Mouse (Mus musculus) gastrocnemius, postnatal 14 days (tissue): Measurements from ENCODE around the gene Pbxip1. TPM values are rescaled to one million over a fixed set of nuclear protein-coding genes. Genes with fewer than 3 reads are reported as not detected.
A peak's percentile ranks its signal among the peaks of the same experiment; 100 is the strongest.

ENCODE experiments used
- DNase-seq: peaks from one replicate; pipeline ENCODE4 v3.0.0; 2021; ENCODE audit warnings: mixed read lengths
- intact Hi-C: fragments of 180-260 bp; cut with DNase I; formaldehyde crosslinking; loops from one replicate; pipeline ENCODE4 v1.15.1; 2025; ENCODE audit warnings: low total_unique reads
- total RNA-seq, 2 experiments: library from RNA; stranded (reverse); gene quantifications; 2 replicates each; pipeline ENCODE4 v1.2.3; 2021

Gene Pbxip1
- total RNA-seq, 2 experiments from 2014 or later, result 163 to 164 TPM

GRCm38 (mm10) chr3:89406887-89407286 lies 29.6 kb upstream of the Pbxip1 start:
- no peak for DNase-seq
- intact Hi-C loops, result no loop called here

DNA sequence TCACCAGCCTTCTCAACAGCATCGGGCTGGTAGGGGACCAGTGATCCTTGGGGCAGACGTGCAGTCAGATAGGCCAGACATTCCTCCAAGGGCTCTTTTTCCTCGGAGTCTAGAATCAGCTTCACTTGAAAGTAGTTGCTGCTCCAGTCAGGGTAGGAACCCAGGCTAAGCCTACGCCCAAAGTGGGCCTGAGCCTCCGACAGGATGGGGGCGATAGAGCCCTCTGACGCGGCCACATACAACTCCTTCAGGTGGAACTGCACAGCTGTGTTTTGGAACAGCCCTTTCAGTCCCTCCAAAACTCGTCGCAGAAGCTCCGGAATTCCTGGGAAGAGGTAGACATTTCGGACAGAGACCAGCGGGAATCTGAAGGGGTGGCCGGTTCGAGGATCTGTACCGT lies 28.1 kb upstream of the Pbxip1 start:
- intact Hi-C loops, result no loop called here
- DNase-seq, result no peak

DNA sequence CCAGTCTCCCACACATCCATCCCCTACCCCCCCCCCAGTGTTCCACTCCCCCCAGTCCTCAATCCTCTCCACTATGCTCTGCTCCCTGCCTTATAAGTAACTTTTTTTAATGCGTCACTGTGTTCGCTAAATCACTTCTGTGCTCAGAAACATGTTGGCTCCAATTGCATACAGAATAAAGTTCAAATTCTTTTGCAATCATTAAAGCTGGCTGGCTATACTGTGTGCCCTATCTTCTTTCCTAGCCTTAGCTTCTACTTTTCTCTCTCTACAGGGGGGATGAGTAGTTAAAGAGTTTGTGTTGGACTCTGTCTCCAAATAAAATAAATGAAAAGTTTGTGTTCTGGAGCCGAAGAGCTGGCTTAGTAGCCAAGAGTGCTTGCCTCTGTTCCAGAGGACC lies 26.8 kb upstream of the Pbxip1 start:
- intact Hi-C loops, result no loop called here
- DNase-seq, result no peak

- intact Hi-C loops, result no loop called here
- no peak for DNase-seq
These were observed 25.6 kb upstream of the Pbxip1 start for GRCm38 (mm10) chr3:89410864-89411263.

GRCm38 (mm10) chr3:89411490-89412393 lies 24.8 kb upstream of the Pbxip1 start, which contains the start of gene Flad1:
Gene Flad1 (minus strand): TSS chr3:89411870.
- intact Hi-C loops, result no loop called here
- peak; percentile 92 for DNase-seq

DNA sequence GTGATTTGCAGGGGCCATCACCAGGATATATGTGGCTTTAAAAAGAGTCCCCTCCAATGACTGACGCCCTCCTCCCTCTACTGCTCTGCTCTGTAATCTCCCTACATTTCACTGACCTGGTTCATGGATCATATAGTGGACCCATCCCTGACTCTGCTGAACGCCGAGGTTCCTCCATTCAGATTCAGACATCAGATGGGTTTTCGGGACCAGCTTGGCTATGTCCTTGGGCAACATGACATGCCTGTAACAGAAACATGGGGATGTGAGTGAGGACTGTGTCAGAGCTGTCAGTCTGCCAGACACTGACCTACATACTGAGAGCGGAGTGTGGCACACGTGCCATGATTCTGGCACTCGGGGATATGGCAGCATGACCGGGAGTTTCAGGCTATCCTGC lies 20.3 kb upstream of the Pbxip1 start:
- intact Hi-C loops, result no loop called here
- no peak for DNase-seq

GRCm38 (mm10) chr3:89417131-89417530 lies 19.4 kb upstream of the Pbxip1 start:
- intact Hi-C loops, result no loop called here
- DNase-seq, result no peak

DNA sequence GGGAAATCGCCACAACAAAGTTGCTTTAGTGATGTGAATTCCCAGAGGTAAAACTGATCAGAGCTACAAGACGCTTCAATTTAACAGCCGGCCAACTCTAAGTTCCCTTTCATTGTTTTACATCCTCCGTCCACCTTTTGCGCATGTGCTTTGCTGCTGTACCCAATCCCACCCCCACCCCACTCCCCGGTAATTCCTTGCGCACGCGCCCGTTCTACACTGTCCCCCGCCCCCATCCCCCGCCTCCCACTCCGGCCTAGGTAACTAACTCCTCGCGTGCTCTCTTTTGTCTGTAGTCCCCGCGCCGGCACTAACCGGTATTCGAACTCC lies 18.7 kb upstream of the Pbxip1 start:
- no peak for DNase-seq
- intact Hi-C loops, result no loop called here

DNA sequence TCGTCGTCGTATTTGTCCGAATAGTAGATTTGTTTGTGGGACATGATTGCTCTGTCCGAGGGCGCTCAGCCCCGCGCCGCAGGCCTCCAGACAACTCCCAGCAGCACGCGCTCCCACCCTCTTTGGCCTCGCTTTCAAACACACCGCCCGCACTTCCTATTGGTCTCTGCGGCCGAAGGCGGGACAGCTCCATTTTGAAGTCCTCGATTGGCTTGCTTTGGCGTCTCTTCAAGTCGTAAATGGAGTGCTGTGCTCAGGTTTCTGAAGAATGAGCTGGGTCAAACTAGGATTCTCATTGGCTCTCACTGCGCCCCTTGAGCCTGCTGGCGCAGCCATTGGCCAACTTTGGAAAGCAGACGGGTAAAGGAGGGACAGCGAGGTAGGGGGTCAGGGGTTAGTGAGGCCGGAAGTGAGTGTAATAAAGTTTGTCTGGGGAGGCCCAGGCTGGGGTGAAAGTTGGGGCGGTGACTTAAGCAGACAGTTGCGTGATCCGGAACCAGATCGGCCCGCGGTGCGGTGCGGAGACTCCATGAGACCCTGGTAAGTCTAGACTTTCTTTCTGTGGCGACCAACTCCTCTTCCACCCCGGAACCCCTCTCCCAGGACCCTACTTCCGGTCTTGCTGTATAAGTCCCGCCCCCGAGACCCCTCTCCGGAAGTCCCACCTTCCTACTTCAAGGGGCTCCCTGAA lies 18.2 kb upstream of the Pbxip1 start, which contains the start of the genes Cks1b and Shc1:
TSS of gene Cks1b (minus strand) at position 214 of the 691 bp plus-strand sequence.
TSS of gene Shc1 (plus strand) at position 274 of the 691 bp plus-strand sequence.
- peak; percentile 93 for DNase-seq
- intact Hi-C loops, result no loop called here

DNA sequence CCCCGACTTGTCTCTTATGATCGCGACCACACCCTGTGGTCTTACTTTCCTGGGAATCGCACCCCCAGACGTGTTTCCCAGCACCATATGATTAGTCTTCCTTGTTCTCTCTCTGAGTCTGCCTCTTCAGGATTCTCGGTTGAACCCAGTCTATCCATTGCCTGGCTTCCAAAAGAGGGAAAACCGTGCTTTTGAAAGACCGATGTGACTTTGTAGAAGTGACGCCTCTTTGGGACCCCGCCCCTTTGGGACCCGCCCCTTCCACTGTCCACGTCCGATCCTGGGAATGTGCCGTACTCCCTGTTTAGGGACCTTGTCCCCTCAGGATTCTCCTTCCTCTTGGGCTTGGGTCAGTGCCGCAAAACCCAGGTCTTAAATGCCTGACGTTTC lies 17.6 kb upstream of the Pbxip1 start:
- DNase-seq, result peak; percentile 88
- intact Hi-C loops, result no loop called here

DNA sequence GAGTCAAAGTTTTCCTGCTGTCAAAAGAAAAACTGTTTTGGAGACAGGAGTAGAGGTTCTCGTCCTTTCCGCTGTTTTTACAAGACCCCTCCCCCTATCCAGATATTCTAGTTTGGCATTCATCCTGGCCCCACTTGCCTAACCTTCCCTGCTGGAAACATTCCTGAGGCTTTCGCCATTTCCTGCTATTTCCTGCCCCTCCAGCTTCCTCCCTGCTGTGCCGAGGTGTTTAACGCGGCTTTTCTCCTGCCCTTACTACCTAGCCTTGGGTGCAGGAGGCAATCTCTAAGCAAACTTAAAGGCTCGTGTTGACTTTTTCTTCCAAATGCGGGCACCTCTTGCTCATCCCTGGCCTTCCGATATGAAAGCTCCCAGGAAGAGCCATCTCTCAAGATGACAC lies 16.9 kb upstream of the Pbxip1 start:
- intact Hi-C loops, result no loop called here
- DNase-seq, result peak; percentile 47

- DNase-seq, result no peak
- intact Hi-C loops, result no loop called here
These were observed 16.5 kb upstream of the Pbxip1 start for GRCm38 (mm10) chr3:89419981-89420380.

DNA sequence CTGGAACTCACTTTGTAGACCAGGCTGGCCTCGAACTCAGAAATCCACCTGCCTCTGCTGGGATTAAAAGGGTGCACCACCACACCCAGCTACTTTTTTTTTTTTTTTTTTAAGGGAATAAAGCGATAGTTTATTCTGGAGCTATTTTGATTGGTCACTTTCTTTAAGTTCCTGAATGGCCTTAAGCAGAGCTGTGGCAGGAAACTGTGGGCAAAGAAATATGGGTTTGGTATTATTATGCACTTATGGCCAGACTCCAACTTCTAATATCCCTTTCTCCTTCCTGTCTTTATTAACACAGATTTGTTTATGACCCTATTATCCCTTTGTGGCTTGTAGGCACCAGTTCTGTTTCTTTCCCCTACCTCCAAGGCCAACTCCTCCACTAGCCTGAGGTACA lies 16.1 kb upstream of the Pbxip1 start:
- no peak for DNase-seq
- intact Hi-C loops, result no loop called here

DNA sequence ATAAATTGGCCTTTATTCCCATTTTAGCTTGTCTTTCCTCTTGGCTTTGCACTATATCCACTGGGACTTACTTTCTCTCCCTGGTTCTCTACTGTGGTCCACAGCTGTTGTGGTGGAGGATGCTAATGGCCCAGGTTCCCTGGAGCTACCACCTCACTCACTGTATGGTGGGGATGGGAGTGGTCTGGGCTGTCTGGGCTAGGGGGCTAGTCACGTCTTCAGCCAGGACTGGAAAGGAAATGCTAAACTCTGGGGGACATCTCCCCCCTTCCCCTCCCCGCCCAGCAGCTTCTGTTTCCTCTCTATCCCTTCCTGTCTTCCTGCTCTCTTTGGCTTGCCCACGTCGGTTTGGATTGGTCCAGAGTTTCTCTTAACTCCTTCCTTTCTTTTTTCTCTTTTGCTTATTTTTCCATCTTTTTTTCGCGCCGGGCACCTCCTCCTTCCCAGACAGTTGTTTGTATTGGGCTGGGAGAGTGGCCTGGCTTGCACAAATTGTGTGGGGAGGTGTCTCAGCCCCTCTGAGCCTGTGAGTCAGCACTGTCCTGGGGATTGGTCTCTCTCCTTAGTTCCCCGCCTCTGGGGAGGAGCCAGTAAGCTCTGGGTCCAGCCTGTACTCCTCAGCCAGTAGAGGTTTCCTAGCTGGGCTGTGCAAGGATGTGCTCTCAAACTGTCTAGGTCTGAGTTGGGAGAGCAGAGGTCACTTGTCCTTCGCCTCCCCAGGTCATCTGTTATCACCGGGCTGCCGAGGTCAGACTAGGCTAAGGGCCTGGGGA lies 15.3 kb upstream of the Pbxip1 start:
- intact Hi-C loops, result no loop called here
- peak; percentile 89 for DNase-seq

DNA sequence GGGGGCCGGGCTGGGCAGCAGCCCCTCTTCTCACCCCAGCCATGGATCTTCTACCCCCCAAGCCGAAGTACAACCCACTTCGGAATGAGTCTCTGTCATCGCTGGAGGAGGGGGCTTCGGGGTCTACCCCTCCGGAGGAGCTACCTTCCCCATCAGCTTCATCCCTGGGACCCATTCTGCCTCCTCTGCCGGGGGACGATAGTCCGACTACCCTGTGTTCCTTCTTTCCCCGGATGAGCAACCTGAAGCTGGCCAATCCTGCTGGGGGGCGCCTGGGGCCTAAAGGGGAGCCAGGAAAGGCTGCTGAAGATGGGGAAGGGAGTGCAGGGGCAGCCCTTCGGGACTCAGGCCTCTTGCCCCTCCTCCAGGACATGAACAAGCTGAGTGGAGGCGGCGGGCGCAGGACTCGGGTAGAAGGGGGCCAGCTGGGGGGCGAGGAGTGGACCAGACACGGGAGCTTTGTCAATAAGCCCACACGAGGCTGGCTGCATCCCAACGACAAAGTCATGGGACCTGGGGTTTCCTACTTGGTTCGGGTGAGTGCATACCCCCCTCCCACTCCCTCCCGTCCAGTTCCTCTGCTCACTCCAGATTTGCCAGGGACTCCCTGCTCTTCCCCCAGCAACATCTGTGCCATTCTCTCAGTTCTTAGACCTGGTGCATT lies 14.6 kb upstream of the Pbxip1 start:
- intact Hi-C loops, result no loop called here
- peak; percentile 40 for DNase-seq

DNA sequence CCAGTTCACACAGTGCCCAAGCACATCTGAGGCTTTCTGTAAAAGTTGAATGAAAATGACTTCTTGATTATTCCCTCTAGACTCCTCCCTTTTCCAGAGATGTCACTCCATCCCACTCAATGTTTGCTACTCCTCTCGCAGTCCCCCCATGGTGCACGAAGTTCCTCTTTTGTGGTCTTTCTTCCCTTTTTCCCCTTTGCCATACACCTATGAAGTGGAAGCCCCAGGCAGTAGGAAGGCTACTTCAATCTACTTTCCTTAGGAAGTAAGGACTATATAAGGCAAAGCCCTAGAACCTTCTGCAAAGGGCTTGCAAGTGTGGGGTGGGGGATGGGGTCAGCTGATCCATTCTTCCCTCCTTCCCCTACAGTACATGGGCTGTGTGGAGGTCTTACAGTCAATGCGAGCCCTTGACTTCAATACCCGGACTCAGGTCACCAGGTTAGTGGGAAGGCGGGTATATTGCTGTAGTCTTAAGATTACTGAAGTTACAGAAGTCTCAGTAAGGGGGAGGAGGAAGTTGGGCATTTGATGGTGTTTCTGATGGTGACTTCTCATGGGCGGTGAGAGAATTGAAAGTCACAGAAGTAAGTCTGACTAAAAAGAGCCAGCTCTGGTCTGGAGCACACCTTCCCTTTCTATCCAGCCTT lies 13.8 kb upstream of the Pbxip1 start:
- intact Hi-C loops, result no loop called here
- DNase-seq, result no peak

DNA sequence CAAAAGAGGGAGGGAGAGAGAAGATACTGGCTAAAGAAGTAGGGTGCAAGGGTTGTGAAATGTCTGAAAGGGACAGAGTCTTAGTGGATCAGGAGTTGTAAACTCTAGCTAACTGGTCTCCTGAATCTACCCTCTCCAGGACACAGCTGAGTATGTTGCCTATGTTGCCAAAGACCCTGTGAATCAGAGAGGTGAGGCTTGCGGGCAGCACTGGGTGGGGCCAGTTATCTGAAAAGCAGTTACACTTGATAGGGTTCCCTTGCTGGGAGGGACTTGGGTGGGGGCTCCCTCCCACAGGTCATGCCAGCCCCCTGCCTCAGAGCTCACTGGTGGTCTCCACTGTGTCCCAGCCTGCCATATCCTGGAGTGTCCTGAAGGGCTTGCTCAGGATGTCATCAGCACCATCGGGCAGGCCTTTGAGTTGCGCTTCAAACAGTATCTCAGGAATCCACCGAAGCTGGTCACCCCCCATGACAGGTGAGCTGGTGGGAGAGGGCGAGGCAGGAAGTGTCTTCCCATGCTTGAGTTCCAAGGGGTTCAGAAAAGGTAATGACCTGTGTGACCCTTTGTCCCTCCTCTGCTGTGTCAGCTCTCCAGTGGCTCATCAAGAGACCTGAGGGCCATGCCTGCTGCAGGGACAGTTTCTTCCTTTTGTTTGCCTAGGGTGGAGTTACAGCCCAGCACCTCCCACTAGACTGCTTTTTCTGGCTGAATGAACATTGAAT lies 11.9 kb upstream of the Pbxip1 start:
- DNase-seq, result no peak
- intact Hi-C loops, result no loop called here

GRCm38 (mm10) chr3:89425141-89425525 lies 11.4 kb upstream of the Pbxip1 start:
- intact Hi-C loops, result no loop called here
- DNase-seq, result no peak

DNA sequence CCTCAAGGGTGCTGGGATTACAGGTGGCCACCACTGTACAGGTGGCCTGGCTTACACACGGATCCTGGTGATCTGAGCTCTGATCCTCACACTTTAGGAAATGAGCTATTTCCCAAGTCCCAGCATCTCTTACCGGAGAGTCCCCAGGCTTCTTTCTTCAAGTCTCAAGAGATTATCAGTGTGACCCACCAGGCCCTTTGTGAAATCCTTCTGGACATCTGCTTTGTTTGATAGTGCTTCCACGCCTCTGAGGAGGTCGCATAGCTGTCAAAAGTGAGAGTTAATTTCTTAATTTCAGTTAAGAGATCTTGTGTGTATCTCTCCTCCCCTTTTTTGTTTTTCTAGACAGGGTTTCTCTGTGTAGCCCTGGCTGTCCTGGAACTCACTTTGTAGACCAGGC lies 10.6 kb upstream of the Pbxip1 start:
- intact Hi-C loops, result no loop called here
- DNase-seq, result no peak
